Mouse (Mus musculus): ENCODE measurements at regions not wholly inside any gene's neighbourhood (a gene's known extent, or its start where the extent isn't known, plus 50 kb on each side); places are given as distances from the start of the nearest gene placed in this dataset.

DNA sequence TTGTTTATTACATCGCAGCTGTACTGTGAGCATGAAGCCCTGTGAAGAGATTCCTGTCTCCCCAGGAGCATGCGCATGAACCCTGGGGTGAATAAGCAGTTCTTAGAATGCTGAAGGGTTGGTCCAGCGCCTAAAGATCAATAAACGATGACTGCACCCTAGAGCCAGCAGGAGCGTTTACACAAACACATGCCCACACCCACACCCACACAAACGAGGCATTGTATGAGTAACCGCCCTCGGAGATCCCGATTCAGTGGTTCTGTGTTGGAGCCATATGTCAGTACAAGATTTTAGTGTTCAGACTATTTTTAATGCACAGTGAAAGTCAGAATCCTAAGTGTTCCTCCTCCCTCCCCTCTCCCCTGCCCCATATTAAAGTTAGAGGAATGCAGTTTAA, 57.3 kb downstream of the Edn1 start:
- no peak for DNase-seq

- DNase-seq: peak; percentile 84
Measured at GRCm38 (mm10) chr13:42367655-42368554, 66.6 kb downstream of the Edn1 start.

- DNase-seq: peak; percentile 68
Measured at GRCm38 (mm10) chr13:42369826-42370225, 68.5 kb downstream of the Edn1 start.

- no peak for DNase-seq
Measured at GRCm38 (mm10) chr13:42372201-42372600, 70.9 kb downstream of the Edn1 start.

DNA sequence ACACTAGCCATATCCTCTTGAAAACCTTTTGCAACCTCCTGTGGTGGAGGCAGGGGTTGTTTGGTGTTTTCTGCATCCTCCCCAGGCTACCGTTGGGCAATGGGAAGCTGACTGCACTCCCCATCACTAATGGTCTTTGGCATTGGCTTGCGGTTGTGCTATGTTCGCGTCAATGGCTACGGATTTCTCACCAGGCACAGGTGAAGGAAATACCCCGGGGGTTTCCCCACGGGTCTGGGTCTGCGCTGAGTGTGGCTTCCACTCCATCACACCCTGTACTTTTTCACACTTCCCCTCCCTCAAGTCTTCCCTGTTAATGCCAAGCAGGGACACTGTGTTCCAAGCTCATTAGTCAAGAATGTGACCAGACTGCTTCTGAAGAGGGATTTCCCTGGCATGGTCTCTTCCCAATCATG, 72.9 kb downstream of the Edn1 start:
- DNase-seq: peak; percentile 15

- DNase-seq: no peak
Measured at GRCm38 (mm10) chr13:42379675-42380074, 78.4 kb downstream of the Edn1 start.

GRCm38 (mm10) chr13:42383099-42383498, 81.8 kb downstream of the Edn1 start:
- no peak for DNase-seq

GRCm38 (mm10) chr13:42390389-42390788, 89.1 kb downstream of the Edn1 start:
- DNase-seq: no peak

- DNase-seq: no peak
Measured at GRCm38 (mm10) chr13:42391330-42392005, 90.2 kb downstream of the Edn1 start.

DNA sequence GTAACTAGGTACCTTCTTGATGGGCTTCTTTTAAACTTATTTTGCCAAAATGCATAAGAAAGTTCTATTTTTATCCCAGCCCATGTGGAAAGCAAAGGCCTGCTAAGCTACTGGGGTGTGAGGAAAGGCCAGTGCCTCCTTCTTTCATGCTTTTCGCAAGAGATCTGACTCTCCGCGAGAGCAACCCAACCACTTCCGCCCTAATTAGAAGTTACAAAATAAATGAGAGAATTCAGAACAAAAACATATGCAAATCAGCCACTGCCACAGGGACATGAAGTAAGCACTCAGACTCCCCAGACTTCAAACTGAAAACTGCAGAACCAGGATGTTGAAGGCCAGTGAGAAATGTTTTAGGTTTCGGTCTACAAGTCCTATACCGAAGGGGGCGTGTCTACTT, 91.4 kb downstream of the Edn1 start:
- DNase-seq: no peak

- DNase-seq: no peak
Measured at GRCm38 (mm10) chr13:42394572-42394971, 93.3 kb downstream of the Edn1 start.

- no peak for DNase-seq
Measured at GRCm38 (mm10) chr13:42401513-42401912, 100.2 kb downstream of the Edn1 start.

DNA sequence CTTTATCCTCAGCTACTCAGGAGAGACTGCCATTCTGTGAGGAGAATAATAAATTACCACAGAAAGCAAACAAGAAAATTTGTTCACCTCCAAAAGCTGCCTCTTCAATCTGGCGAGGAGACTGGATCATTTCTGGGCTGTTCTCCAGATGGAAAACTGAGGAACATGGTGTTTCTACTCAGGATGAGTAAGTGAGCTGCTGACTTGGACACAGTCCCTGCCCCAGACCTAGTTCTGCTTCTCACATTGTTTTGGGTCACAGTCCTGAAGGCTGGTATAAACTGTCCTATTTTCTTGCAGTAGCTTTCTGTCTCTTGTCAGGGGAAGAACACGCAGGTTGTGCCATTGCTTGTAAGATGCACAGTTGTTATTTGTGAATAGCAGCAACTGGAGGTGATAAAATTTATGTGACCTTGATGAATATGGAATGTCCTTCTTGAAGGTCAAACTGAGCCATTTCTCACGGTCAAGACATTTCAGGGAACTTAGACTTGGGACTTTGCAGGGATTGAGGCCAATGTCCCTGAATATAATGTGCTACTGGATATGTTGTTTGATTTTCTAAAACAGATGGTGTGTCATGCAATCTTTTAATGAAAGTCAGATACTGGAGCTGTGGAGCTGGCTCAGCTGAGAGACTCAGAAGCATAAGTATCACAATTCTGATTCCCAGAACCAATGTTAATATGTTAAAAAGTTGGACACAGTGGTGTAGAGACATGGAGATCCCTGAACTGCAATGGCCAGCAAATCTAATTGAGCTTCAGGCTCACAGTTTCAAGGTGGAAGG, 102.2 kb downstream of the Edn1 start:
- DNase-seq: no peak

GRCm38 (mm10) chr13:42412652-42413282, 111.5 kb downstream of the Edn1 start:
- DNase-seq: no peak

GRCm38 (mm10) chr13:42446921-42447320, 145.6 kb downstream of the Edn1 start:
- DNase-seq: no peak

- no peak for DNase-seq
Measured at GRCm38 (mm10) chr13:42453665-42454064, 152.4 kb downstream of the Edn1 start.

DNA sequence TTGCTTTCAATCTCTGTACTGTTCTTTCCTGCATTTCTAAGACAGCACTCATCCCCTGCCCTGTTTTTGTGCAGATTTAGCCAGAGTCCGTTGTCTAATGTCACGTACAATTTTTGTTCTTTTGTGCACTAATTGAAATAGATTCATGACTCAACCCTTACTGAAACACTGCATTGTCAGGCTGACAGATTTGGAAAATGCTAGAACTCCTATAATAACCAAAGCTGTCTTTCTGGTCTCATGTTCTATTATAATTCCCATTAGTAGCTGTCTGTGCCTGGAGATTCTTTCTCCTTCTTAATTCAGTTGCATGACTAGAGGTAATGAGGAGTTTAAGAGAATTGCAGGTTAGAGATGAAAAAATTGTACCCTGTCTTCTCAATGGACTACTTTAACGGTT, 158.6 kb downstream of the Edn1 start:
- no peak for DNase-seq

DNA sequence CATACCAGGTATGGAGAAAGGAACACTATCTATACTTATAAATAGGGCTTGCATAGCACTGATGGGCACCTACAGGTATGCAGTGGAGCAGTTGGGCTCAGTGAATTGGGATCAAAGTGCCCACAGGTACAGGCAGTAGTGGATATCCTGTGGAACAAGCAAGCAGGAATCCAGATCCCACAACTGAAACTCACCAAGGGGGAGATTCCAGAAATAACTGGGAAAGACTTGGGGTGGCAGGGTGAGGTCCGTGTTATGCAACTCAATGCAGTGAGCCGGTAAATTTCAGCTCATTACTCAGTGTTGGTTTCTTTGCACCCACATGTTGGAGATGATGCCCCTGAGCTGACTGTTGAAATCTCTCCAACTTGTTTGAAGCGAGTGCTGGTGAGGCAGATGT, 177.5 kb downstream of the Edn1 start:
- DNase-seq: peak; percentile 6

- DNase-seq: no peak
Measured at GRCm38 (mm10) chr13:42490956-42491680, 189.3 kb upstream of the Phactr1 start.

GRCm38 (mm10) chr13:42494371-42494770, 186.1 kb upstream of the Phactr1 start:
- DNase-seq: no peak

DNA sequence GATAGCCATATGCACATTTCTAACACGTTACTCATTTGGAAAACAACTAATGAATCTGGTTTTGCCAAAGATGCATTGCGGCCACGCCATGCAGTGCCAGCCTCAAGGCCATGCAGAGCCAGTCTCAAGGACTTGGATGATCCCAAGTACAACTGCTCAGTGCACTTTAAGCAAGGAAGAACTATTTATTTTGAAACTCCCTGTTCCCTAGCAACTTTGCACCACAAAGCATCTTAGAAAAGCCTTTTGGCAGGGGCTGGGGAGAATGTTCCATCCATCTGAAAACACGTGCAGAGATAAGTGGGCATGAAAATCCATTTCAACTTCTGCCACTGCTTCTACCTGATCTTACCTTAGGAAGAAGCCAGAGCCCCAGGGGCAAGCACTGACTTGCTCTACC, 182.1 kb upstream of the Phactr1 start:
- DNase-seq: no peak

- no peak for DNase-seq
Measured at GRCm38 (mm10) chr13:42507535-42507934, 172.9 kb upstream of the Phactr1 start.

All from kidney, adult 11 months (tissue).